In the genomic region with DNA sequence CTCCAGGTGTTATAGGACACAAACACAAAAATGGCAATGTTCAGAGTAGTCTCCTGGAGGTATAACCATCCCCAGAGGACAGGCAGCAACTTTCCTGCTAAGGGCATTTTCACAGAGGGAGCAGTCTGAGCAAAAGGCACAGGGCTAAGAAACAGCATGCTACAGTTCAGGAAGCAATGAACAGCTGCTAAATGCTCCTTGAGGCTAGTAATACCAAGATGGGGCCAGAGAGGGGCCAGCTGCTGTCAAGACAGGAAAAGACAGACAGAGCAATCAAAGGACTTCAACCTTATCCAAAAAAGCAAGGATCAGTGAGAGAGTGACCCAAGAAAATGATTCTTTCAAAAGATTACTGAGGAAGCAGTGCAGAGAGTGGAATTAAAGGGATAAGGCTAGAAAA, we compare ENCODE assay signal across 13 mouse cellular contexts. TPM values are rescaled to one million over a fixed set of nuclear protein-coding genes. Genes with fewer than 3 reads are reported as not detected.
DNase-seq lines count a peak whose midpoint lies in the region; ATAC-seq and TF ChIP-seq lines count a peak whose summit lies in the region.
"Had no signal": no experiment of that assay in that cellular context is flagged by ENCODE, and none has a peak within 500 bp of the region (broad histone marks: within the 10 kb centered on the region; RNA-seq: fewer than 3 reads in every experiment).

No protein-coding gene starts in this region.

- H3K4me3 ChIP-seq in kidney, embryonic 16.5 days (ENCODE audit: low read length) = no peak overlapping the region
- no peak overlapping the region for H3K4me3 ChIP-seq in midbrain, embryonic 11.5 days (ENCODE audit: low read depth, low read length)
- no peak overlapping the region for H3K4me3 ChIP-seq in midbrain, postnatal 0 days (ENCODE audit: low read depth, low read length)
- no peak overlapping the region for H3K4me3 ChIP-seq in limb, embryonic 10.5 days
- H3K4me3 ChIP-seq: left cerebral cortex, adult 2 months; midbrain, embryonic 10.5 days had no signal

- H3K27me3 ChIP-seq in kidney, embryonic 16.5 days (ENCODE audit: insufficient read depth, low read length) = no peaks in the 10 kb centered on the region
- H3K27me3 ChIP-seq in midbrain, embryonic 11.5 days (ENCODE audit: control insufficient read depth, insufficient read depth, low read length) = no peaks in the 10 kb centered on the region
- no peaks in the 10 kb centered on the region for H3K27me3 ChIP-seq in midbrain, postnatal 0 days (ENCODE audit: insufficient read depth, low read length)
- H3K27me3 ChIP-seq in limb, embryonic 10.5 days (ENCODE audit: low read depth, poor library complexity, severe bottlenecking) = no peaks in the 10 kb centered on the region

- 0 out of 2 replicates have a peak, but pooled peaks cover 7% of the 10 kb centered on the region for H3K36me3 ChIP-seq in kidney, embryonic 16.5 days (ENCODE audit: insufficient read depth, low read length)
- H3K36me3 ChIP-seq in midbrain, embryonic 11.5 days (ENCODE audit: control insufficient read depth, insufficient read depth, low read length) = no peaks in the 10 kb centered on the region
- no peaks in the 10 kb centered on the region for H3K36me3 ChIP-seq in midbrain, postnatal 0 days (ENCODE audit: insufficient read depth, low read length)
- H3K36me3 ChIP-seq in limb, embryonic 10.5 days = peaks cover 23% of the 10 kb centered on the region

- ATAC-seq in kidney, embryonic 16.5 days (ENCODE audit: low FRiP score, low TSS enrichment) = no peak
- ATAC-seq in midbrain, embryonic 11.5 days (ENCODE audit: low FRiP score) = no peak
- ATAC-seq in midbrain, postnatal 0 days (ENCODE audit: low FRiP score) = no peak
- ATAC-seq: forebrain, embryonic 14.5 days had no signal

- TF ChIP-seq CTCF in midbrain, postnatal 0 days (IDR thresholded peaks at IDR 0.05) = no peak

- H3K4me2 ChIP-seq in kidney, embryonic 16.5 days (replicated peaks; ENCODE audit: low read depth, low read length) = no peak overlapping the region
- no peak overlapping the region for H3K4me2 ChIP-seq in midbrain, embryonic 11.5 days
- H3K4me2 ChIP-seq in midbrain, postnatal 0 days (ENCODE audit: low read depth, low read length, poor library complexity, severe bottlenecking) = no peak overlapping the region

- H3K9ac ChIP-seq in kidney, embryonic 16.5 days (replicated peaks; ENCODE audit: low read length) = 0 out of 2 replicates have a peak overlapping the region, but pooled peaks have one; percentile 26
- no peak overlapping the region for H3K9ac ChIP-seq in midbrain, embryonic 11.5 days (ENCODE audit: low read length)
- no peak overlapping the region for H3K9ac ChIP-seq in midbrain, postnatal 0 days (replicated peaks; ENCODE audit: low read length, poor library complexity, severe bottlenecking)

- H3K9me3 ChIP-seq in kidney, embryonic 16.5 days (ENCODE audit: low read length) = 0 out of 2 replicates have a peak, but pooled peaks cover 5% of the 10 kb centered on the region
- H3K9me3 ChIP-seq in midbrain, embryonic 11.5 days (ENCODE audit: control insufficient read depth, low read length) = no peaks in the 10 kb centered on the region
- no peaks in the 10 kb centered on the region for H3K9me3 ChIP-seq in midbrain, postnatal 0 days (ENCODE audit: low read length)
- H3K9me3 ChIP-seq in limb, embryonic 10.5 days (replicated peaks) = no peaks in the 10 kb centered on the region

- peaks cover 16% of the 10 kb centered on the region for H3K4me1 ChIP-seq in kidney, embryonic 16.5 days (ENCODE audit: insufficient read depth, low read length)
- peaks cover 11% of the 10 kb centered on the region for H3K4me1 ChIP-seq in midbrain, embryonic 11.5 days (ENCODE audit: control insufficient read depth, insufficient read depth, low read length)
- H3K4me1 ChIP-seq in midbrain, postnatal 0 days (ENCODE audit: insufficient read depth, low read length) = no peaks in the 10 kb centered on the region; the same call in 1 of the 2 replicates
- H3K4me1 ChIP-seq in limb, embryonic 10.5 days = peaks cover 21% of the 10 kb centered on the region

- no peak for DNase-seq in kidney, adult 8-10 months
- peak; percentile 74 for DNase-seq in midbrain, embryonic 11.5 days (ENCODE audit: low spot score, missing footprints)
- no peak for DNase-seq in midbrain, postnatal 0 days (ENCODE audit: low spot score)
- peak; percentile 31 for DNase-seq in embryo, embryonic 11 days
- peak; percentile 18 for DNase-seq in mesoderm, embryonic 11.5 days (ENCODE audit: low read depth, low spot score)
- DNase-seq in limb, embryonic 10.5 days (ENCODE audit: low spot score) = no peak
- no peak for DNase-seq in adrenal gland, adult 8-10 months
- DNase-seq: cerebellum, adult 18-20 months; thymus, postnatal 14 days had no signal

- peak overlapping the region; percentile 38; the same call in 1 of the 2 replicates for H3K27ac ChIP-seq in kidney, embryonic 16.5 days (ENCODE audit: low read length)
- no peak overlapping the region for H3K27ac ChIP-seq in midbrain, embryonic 11.5 days (ENCODE audit: low read depth, low read length)
- no peak overlapping the region for H3K27ac ChIP-seq in midbrain, postnatal 0 days (ENCODE audit: low read depth, low read length)
- H3K27ac ChIP-seq in limb, embryonic 10.5 days = no peak overlapping the region
- H3K27ac ChIP-seq: left cerebral cortex, adult 2 months; midbrain, embryonic 10.5 days had no signal

RNA-seq across cellular contexts. Expression of gene Memo1, which starts 4.5 kb away (rescaled TPM):
- 76.6 and 81.1 TPM in 2 replicates for polyA plus RNA-seq in kidney, embryonic 16.5 days (2015; fragmentation: Nextera tagmentation; extraction: Ambion mirVana)
- 85.9 and 90.2 TPM in 2 replicates for polyA plus RNA-seq in midbrain, embryonic 11.5 days (2014; fragmentation: Nextera tagmentation; extraction: Ambion mirVana)
- 45.5 and 54.4 TPM in 2 replicates for total RNA-seq in midbrain, postnatal 0 days (2014; rRNA removed)
- 36.8 and 37.5 TPM in 2 replicates for polyA plus RNA-seq in midbrain, postnatal 0 days (2015; fragmentation: Nextera tagmentation; extraction: Ambion mirVana)
- 94.8 and 96.7 TPM in 2 replicates for polyA plus RNA-seq in limb, embryonic 10.5 days (2016; fragmentation: Nextera tagmentation; extraction: Ambion mirVana)
- 10 to 100 TPM; 86.6 to 96.8 (median 91.1) TPM for total RNA-seq in adrenal gland, adult 8-10 months (2022)

RNA-seq across cellular contexts. Expression of gene Dpy30, which starts 32.9 kb away (rescaled TPM):
- polyA plus RNA-seq in kidney, embryonic 16.5 days (2015; fragmentation: Nextera tagmentation; extraction: Ambion mirVana) = 215 and 220 TPM in 2 replicates
- 276 and 277 TPM in 2 replicates for polyA plus RNA-seq in midbrain, embryonic 11.5 days (2014; fragmentation: Nextera tagmentation; extraction: Ambion mirVana)
- 64.0 and 68.0 TPM in 2 replicates for total RNA-seq in midbrain, postnatal 0 days (2014; rRNA removed)
- 228 and 230 TPM in 2 replicates for polyA plus RNA-seq in midbrain, postnatal 0 days (2015; fragmentation: Nextera tagmentation; extraction: Ambion mirVana)
- 262 and 302 TPM in 2 replicates for polyA plus RNA-seq in limb, embryonic 10.5 days (2016; fragmentation: Nextera tagmentation; extraction: Ambion mirVana)
- total RNA-seq in adrenal gland, adult 8-10 months (2022) = 10 to 100 TPM; 65.1 to 81.0 (median 68.4) TPM

RNA-seq across cellular contexts. Expression of gene Spast, which starts 47.9 kb away (rescaled TPM):
- 9.7 and 10.9 TPM in 2 replicates for polyA plus RNA-seq in kidney, embryonic 16.5 days (2015; fragmentation: Nextera tagmentation; extraction: Ambion mirVana)
- 46.8 and 48.8 TPM in 2 replicates for polyA plus RNA-seq in midbrain, embryonic 11.5 days (2014; fragmentation: Nextera tagmentation; extraction: Ambion mirVana)
- 121 and 158 TPM in 2 replicates for total RNA-seq in midbrain, postnatal 0 days (2014; rRNA removed)
- 22.9 and 27.4 TPM in 2 replicates for polyA plus RNA-seq in midbrain, postnatal 0 days (2015; fragmentation: Nextera tagmentation; extraction: Ambion mirVana)
- polyA plus RNA-seq in limb, embryonic 10.5 days (2016; fragmentation: Nextera tagmentation; extraction: Ambion mirVana) = 17.6 and 19.4 TPM in 2 replicates
- 10 to 100 TPM; 24.4 to 32.9 (median 26.3) TPM for total RNA-seq in adrenal gland, adult 8-10 months (2022)

Comparison
In these comparisons a context has a peak if more than half of its experiments do, and no peak if none do; other contexts are left out.
1. DNase-seq: peak in midbrain, embryonic 11.5 days (single experiment), embryo, embryonic 11 days (single experiment) and mesoderm, embryonic 11.5 days (single experiment); none in kidney, adult 8-10 months (0 of 2), midbrain, postnatal 0 days (single experiment), limb, embryonic 10.5 days (single experiment) and adrenal gland, adult 8-10 months (single experiment).